Mouse (Mus musculus) myocyte (in vitro differentiated cells): Measurements from ENCODE around the gene Nradd. TPM values are rescaled to one million over a fixed set of nuclear protein-coding genes. Genes with fewer than 3 reads are reported as not detected.
A peak's percentile ranks its signal among the peaks of the same experiment; 100 is the strongest.

Source experiments
- H3K27me3 ChIP-seq: one replicate; pipeline ENCODE4 v1.6.1; 2011; ENCODE audit not compliant: control insufficient read depth, insufficient read depth, insufficient read length
- H3K36me3 ChIP-seq: one replicate; pipeline ENCODE4 v1.6.1; 2011; ENCODE audit not compliant: control insufficient read depth, insufficient read depth
- H3K4me2 ChIP-seq: one replicate; pipeline ENCODE4 v1.6.1; 2011; ENCODE audit warnings: low read depth, control low read depth
- H3K4me3 ChIP-seq: one replicate; pipeline ENCODE4 v1.5.1; 2011; ENCODE audit warnings: mild to moderate bottlenecking, control low read depth, moderate library complexity
- H3K79me2 ChIP-seq: one replicate; pipeline ENCODE4 v1.6.1; 2011; ENCODE audit not compliant: control insufficient read depth, insufficient read depth
- H3ac ChIP-seq: one replicate; pipeline ENCODE4 v1.6.1; 2011; ENCODE audit not compliant: control insufficient read depth, insufficient read length
- CEBPB ChIP-seq: IDR thresholded peaks from 2 replicates; pipeline ENCODE4 v1.6.1; 2011; ENCODE audit warnings: mild to moderate bottlenecking, moderate library complexity; ENCODE audit not compliant: poor library complexity, insufficient read depth, severe bottlenecking
- E2F4 ChIP-seq: IDR thresholded peaks from one replicate; pipeline ENCODE4 v1.6.1; 2011; ENCODE audit warnings: mild to moderate bottlenecking, control low read depth, moderate library complexity; ENCODE audit not compliant: insufficient read depth
- MAX ChIP-seq: IDR thresholded peaks from one replicate; pipeline ENCODE4 v1.6.1; 2011; ENCODE audit warnings: low read depth, mild to moderate bottlenecking, control low read depth
- MYOD1 ChIP-seq, 3 experiments: IDR thresholded peaks; one replicate each; pipeline ENCODE4 v1.6.1; 2011; ENCODE audit warnings: control low read depth in 2 of 3, low read depth in 2 of 3, mild to moderate bottlenecking in 2 of 3, moderate library complexity in 1 of 3; ENCODE audit not compliant: insufficient read length in 2 of 3, control insufficient read depth in 1 of 3
- MYOG ChIP-seq, 3 experiments: IDR thresholded peaks; one replicate each; pipeline ENCODE4 v1.6.1; 2011; ENCODE audit warnings: control low read depth in 2 of 3, low read depth in 2 of 3, mild to moderate bottlenecking in 2 of 3; ENCODE audit not compliant: insufficient read length in 2 of 3, control insufficient read depth in 1 of 3, insufficient read depth in 1 of 3
- POLR2A ChIP-seq: IDR thresholded peaks from one replicate; pipeline ENCODE4 v1.6.1; 2011; ENCODE audit warnings: low read depth, mild to moderate bottlenecking, control low read depth, moderate library complexity; ENCODE audit not compliant: insufficient read length
- POLR2AphosphoS2 ChIP-seq: IDR thresholded peaks from one replicate; pipeline ENCODE4 v1.6.1; 2011; ENCODE audit warnings: low read depth, control low read depth; ENCODE audit not compliant: insufficient read length
- REST ChIP-seq: IDR thresholded peaks from one replicate; pipeline ENCODE4 v1.6.1; 2011; ENCODE audit warnings: mild to moderate bottlenecking, control low read depth, moderate library complexity; ENCODE audit not compliant: insufficient read depth, insufficient read length
- SRF ChIP-seq: IDR thresholded peaks from one replicate; pipeline ENCODE4 v1.6.1; 2011; ENCODE audit warnings: low read depth; ENCODE audit not compliant: control insufficient read depth, insufficient read length
- TCF12 ChIP-seq: IDR thresholded peaks from one replicate; pipeline ENCODE4 v1.6.1; 2011; ENCODE audit warnings: mild to moderate bottlenecking, control low read depth; ENCODE audit not compliant: poor library complexity, insufficient read depth, severe bottlenecking
- TCF3 ChIP-seq: IDR thresholded peaks from one replicate; pipeline ENCODE4 v1.6.1; 2011; ENCODE audit warnings: low read depth, control low read depth; ENCODE audit not compliant: insufficient read length
- USF1 ChIP-seq: IDR thresholded peaks from one replicate; pipeline ENCODE4 v1.6.1; 2011; ENCODE audit warnings: low read depth, mild to moderate bottlenecking, control low read depth, moderate library complexity
- polyA plus RNA-seq: library from polyadenylated mRNA; unstranded; fragments of >200 nt; fragmentation: generic; extraction: Trizol; gene quantifications from one replicate; pipeline ENCODE4 v1.2.1, GENCODE M21; 2012; ENCODE audit warnings: missing spikeins

Nradd gene
- polyA plus RNA-seq, 1 experiment = 66.9 TPM

GRCm38 (mm10) chr9:110660856-110661612 is 36.8 kb upstream of the Nradd start:
- no peaks in the 10 kb centered on the region for H3K27me3 ChIP-seq
- H3K4me2 ChIP-seq = no peak overlapping the region
- H3K79me2 ChIP-seq = peaks cover 69% of the 10 kb centered on the region
- no peak overlapping the region for H3ac ChIP-seq
- no peaks in the 10 kb centered on the region for H3K36me3 ChIP-seq
- TF ChIP-seq POLR2AphosphoS2 = no peak
- no peak for TF ChIP-seq SRF
- TF ChIP-seq E2F4 = no peak
- H3K4me3 ChIP-seq = no peak overlapping the region

GRCm38 (mm10) chr9:110660208-110660607 is 36.0 kb upstream of the Nradd start:
- no peaks in the 10 kb centered on the region for H3K36me3 ChIP-seq
- H3K27me3 ChIP-seq = no peaks in the 10 kb centered on the region
- TF ChIP-seq MYOG (IDR thresholded peaks at IDR 0.05; ENCODE audit: control insufficient read depth in 1 of 3, insufficient read depth in 1 of 3, insufficient read length in 2 of 3, low read depth in 2 of 3) = no peak
- TF ChIP-seq USF1 = no peak
- no peak for TF ChIP-seq MYOD1 (IDR thresholded peaks at IDR 0.05; ENCODE audit: control insufficient read depth in 1 of 3, insufficient read length in 2 of 3, low read depth in 2 of 3)
- TF ChIP-seq POLR2AphosphoS2 = no peak
- no peak for TF ChIP-seq POLR2A
- no peak for TF ChIP-seq E2F4
- TF ChIP-seq REST = no peak
- no peak for TF ChIP-seq TCF12
- TF ChIP-seq TCF3 = no peak
- TF ChIP-seq SRF = no peak
- TF ChIP-seq CEBPB = no peak
- TF ChIP-seq MAX = no peak
- H3K79me2 ChIP-seq = peaks cover 69% of the 10 kb centered on the region
- H3K4me3 ChIP-seq = no peak overlapping the region
- H3ac ChIP-seq = no peak overlapping the region
- H3K4me2 ChIP-seq = no peak overlapping the region

- Histone ChIP-seq H3K79me2 (peaks cover 63% of the 10 kb centered on the region), H3K36me3 (no peaks in the 10 kb centered on the region), H3K4me2 (no peak overlapping the region), H3ac (no peak overlapping the region), H3K27me3 (no peaks in the 10 kb centered on the region), H3K4me3 (no peak overlapping the region)
- TF ChIP-seq MYOD1 (IDR thresholded peaks at IDR 0.05; ENCODE audit: control insufficient read depth in 1 of 3, insufficient read length in 2 of 3, low read depth in 2 of 3) (no peak), USF1 (no peak), POLR2A (no peak), TCF3 (no peak), REST (no peak), MYOG (IDR thresholded peaks at IDR 0.05; ENCODE audit: control insufficient read depth in 1 of 3, insufficient read depth in 1 of 3, insufficient read length in 2 of 3, low read depth in 2 of 3) (no peak), TCF12 (no peak), E2F4 (no peak), MAX (no peak), CEBPB (no peak), SRF (no peak), POLR2AphosphoS2 (no peak)
These were observed 35.3 kb upstream of the Nradd start for GRCm38 (mm10) chr9:110659521-110659920.

- peak overlapping the region; percentile 79 for H3K4me2 ChIP-seq
- no peak overlapping the region for H3ac ChIP-seq
- no peaks in the 10 kb centered on the region for H3K27me3 ChIP-seq
- peak overlapping the region; percentile 86 for H3K4me3 ChIP-seq
- peaks cover 53% of the 10 kb centered on the region for H3K79me2 ChIP-seq
- no peaks in the 10 kb centered on the region for H3K36me3 ChIP-seq
- TF ChIP-seq POLR2AphosphoS2 (no peak), USF1 (no peak), TCF12 (no peak)
These were observed 33.3 kb upstream of the Nradd start for GRCm38 (mm10) chr9:110657474-110658078.

GRCm38 (mm10) chr9:110656249-110657221 is 32.3 kb upstream of the Nradd start, which contains the start of gene Ccdc12:
Gene Ccdc12 (plus strand): TSS chr9:110656503.
- peak within 1 kb of the TSS; percentile 96 for H3K4me2 ChIP-seq
- no peaks in the 10 kb centered on the region for H3K27me3 ChIP-seq
- H3K4me3 ChIP-seq = peak within 1 kb of the TSS; percentile 86
- peak within 1 kb of the TSS; percentile 84 for H3ac ChIP-seq
- H3K79me2 ChIP-seq = peaks cover 46% of the 10 kb centered on the region
- TF ChIP-seq CEBPB (no peak), MYOD1 (IDR thresholded peaks at IDR 0.05; ENCODE audit: control insufficient read depth in 1 of 3, insufficient read length in 2 of 3, low read depth in 2 of 3) (no peak), MAX (no peak), POLR2AphosphoS2 (peak; percentile 42), TCF3 (no peak), POLR2A (peak; percentile 69), TCF12 (no peak), MYOG (IDR thresholded peaks at IDR 0.05; ENCODE audit: control insufficient read depth in 1 of 3, insufficient read depth in 1 of 3, insufficient read length in 2 of 3, low read depth in 2 of 3) (no peak), SRF (no peak)
- no peaks in the 10 kb centered on the region for H3K36me3 ChIP-seq
